Mouse (Mus musculus) gastrocnemius, adult 18-20 months (tissue): ENCODE results near the gene H2-Ob. TPM values are rescaled to one million over a fixed set of nuclear protein-coding genes. Genes with fewer than 3 reads are reported as not detected.

Source experiments
- total RNA-seq, 2 experiments: library from RNA; stranded (reverse); gene quantifications; 2 replicates each; pipeline ENCODE4 v1.2.3; 2021

H2-Ob gene
- total RNA-seq, 2 experiments from 2014 or later = 0.14 to 0.33 TPM

Other genes starting within 250 kb of the H2-Ob start
- 10 to 100 TPM; 47.2 to 57.7 TPM for gene H2-K1, start 238.6 kb upstream of the H2-Ob start, total RNA-seq
- 10 to 100 TPM; 12.5 to 13.5 TPM for gene Ring1, start 214.2 kb upstream of the H2-Ob start, total RNA-seq
- 10 to 100 TPM; 80.3 to 82.1 TPM for gene H2-Ke6, start 210.8 kb upstream of the H2-Ob start, total RNA-seq
- 10 to 100 TPM; 41.0 to 50.2 TPM for gene Slc39a7, start 207.2 kb upstream of the H2-Ob start, total RNA-seq
- 10 to 100 TPM; 34.9 to 37.0 TPM for gene Rxrb, start 207.1 kb upstream of the H2-Ob start, total RNA-seq
- 1 to 10 TPM; 2.9 TPM for gene Col11a2, start 199.5 kb upstream of the H2-Ob start, total RNA-seq
- not detected for gene H2-Oa, start 146.6 kb upstream of the H2-Ob start, total RNA-seq
- gene H2-DMa, start 119.4 kb upstream of the H2-Ob start, total RNA-seq = 1 to 10 TPM; 2.6 to 3.2 TPM
- gene Brd2, start 116.3 kb upstream of the H2-Ob start, total RNA-seq = 10 to 100 TPM; 71.6 to 77.3 TPM
- gene H2-DMb2, start 95.6 kb upstream of the H2-Ob start, total RNA-seq = under 1 TPM; 0.17 to 0.53 TPM
- gene H2-DMb1, start 85.8 kb upstream of the H2-Ob start, total RNA-seq = under 1 TPM; 0.16 to 0.78 TPM
- 1 to 10 TPM in 1 of 2 experiments, under 1 TPM in 1; 0.98 to 3.6 TPM for gene Tap1, start 51.4 kb upstream of the H2-Ob start, total RNA-seq
- gene Psmb9, start 51.1 kb upstream of the H2-Ob start, total RNA-seq = 1 to 10 TPM in 1 of 2 experiments, under 1 TPM in 1; 0.73 to 3.8 TPM
- 1 to 10 TPM; 3.2 to 6.7 TPM for gene Psmb8, start 41.2 kb upstream of the H2-Ob start, total RNA-seq
- 1 to 10 TPM; 4.1 to 6.6 TPM for gene Tap2, start 35.4 kb upstream of the H2-Ob start, total RNA-seq
- gene H2-Ab1, start 18.8 kb downstream of the H2-Ob start, total RNA-seq = 1 to 10 TPM; 3.0 to 4.8 TPM
- 1 to 10 TPM; 3.7 to 5.9 TPM for gene H2-Aa, start 48.9 kb downstream of the H2-Ob start, total RNA-seq
- gene H2-Eb1, start 67.0 kb downstream of the H2-Ob start, total RNA-seq = 1 to 10 TPM; 3.9 to 5.6 TPM
- not detected for gene H2-Eb2, start 86.8 kb downstream of the H2-Ob start, total RNA-seq
- gene Btnl2, start 115.9 kb downstream of the H2-Ob start, total RNA-seq = under 1 TPM; 0.14 to 0.33 TPM
- not detected for gene Btnl1, start 138.2 kb downstream of the H2-Ob start, total RNA-seq
- gene BC051142, start 159.9 kb downstream of the H2-Ob start, total RNA-seq = not detected
- gene Btnl4, start 238.4 kb downstream of the H2-Ob start, total RNA-seq = not detected